Mouse (Mus musculus) retina, adult 2 months (tissue): ENCODE results near the gene Ociad2.
"Not testable (repeated sequence)": the region's sequence is repeated elsewhere in the genome, so short reads cannot be mapped to it uniquely, and the experiment has no call there.

Experiments used
- DNase-seq: peaks from one replicate; pipeline ENCODE4 v3.0.0-alpha.2; 2012; ENCODE audit warnings: low read depth, low spot score

Gene Ociad2

GRCm38 (mm10) chr5:73353519-73353918 lies 12.7 kb upstream of the Ociad2 start:
- no peak for DNase-seq

- DNase-seq, result no peak
Observed at GRCm38 (mm10) chr5:73351796-73352195, 11.0 kb upstream of the Ociad2 start.

GRCm38 (mm10) chr5:73349514-73349913 lies 8.7 kb upstream of the Ociad2 start:
- DNase-seq, result no peak

- no peak for DNase-seq
Observed at GRCm38 (mm10) chr5:73345254-73345653, 4.4 kb upstream of the Ociad2 start.

GRCm38 (mm10) chr5:73344310-73344709 lies 3.5 kb upstream of the Ociad2 start:
- no peak for DNase-seq

- no peak for DNase-seq
Observed at GRCm38 (mm10) chr5:73342701-73343355, 2.0 kb upstream of the Ociad2 start.

GRCm38 (mm10) chr5:73339779-73340722 lies 777 bp downstream of the Ociad2 start:
- no peak for DNase-seq

GRCm38 (mm10) chr5:73338832-73339163 lies 2.0 kb downstream of the Ociad2 start:
- no peak for DNase-seq

- DNase-seq, result no peak
Observed at GRCm38 (mm10) chr5:73337961-73338831, 2.6 kb downstream of the Ociad2 start.

- no peak for DNase-seq
Observed at GRCm38 (mm10) chr5:73336448-73336847, 4.4 kb downstream of the Ociad2 start.

GRCm38 (mm10) chr5:73331002-73331401 lies 9.8 kb downstream of the Ociad2 start:
- no peak for DNase-seq

- no peak for DNase-seq
Observed at GRCm38 (mm10) chr5:73324526-73325170, 16.2 kb downstream of the Ociad2 start.

- no peak for DNase-seq
Observed at GRCm38 (mm10) chr5:73323602-73324001, 17.2 kb downstream of the Ociad2 start.

GRCm38 (mm10) chr5:73322684-73323083 lies 18.1 kb downstream of the Ociad2 start:
- not testable (repeated sequence) for DNase-seq

- DNase-seq, result no peak
Observed at GRCm38 (mm10) chr5:73319306-73319705, 21.5 kb downstream of the Ociad2 start.

GRCm38 (mm10) chr5:73314654-73315053 lies 26.2 kb downstream of the Ociad2 start:
- no peak for DNase-seq

- DNase-seq, result no peak
Observed at GRCm38 (mm10) chr5:73313591-73313990, 27.2 kb downstream of the Ociad2 start.

- DNase-seq, result no peak
Observed at GRCm38 (mm10) chr5:73311458-73311857, 29.4 kb downstream of the Ociad2 start.

- DNase-seq, result no peak
Observed at GRCm38 (mm10) chr5:73310401-73310800, 30.4 kb downstream of the Ociad2 start.

GRCm38 (mm10) chr5:73309496-73309895 lies 31.3 kb downstream of the Ociad2 start:
- no peak for DNase-seq

- no peak for DNase-seq
Observed at GRCm38 (mm10) chr5:73307297-73307696, 33.5 kb downstream of the Ociad2 start.
